Mouse (Mus musculus) limb, embryonic 11.5 days (tissue): ENCODE measurements around the gene Dop1b. TPM values are rescaled to one million over a fixed set of nuclear protein-coding genes. Genes with fewer than 3 reads are reported as not detected.
A peak's percentile ranks its signal among the peaks of the same experiment; 100 is the strongest.

Experiments
- ATAC-seq: fragments of 200-750 bp; cut with Nextera tagmentation; 2 replicates; pipeline ENCODE4 v1.8.0; 2017; ENCODE audit warnings: low read depth; ENCODE audit not compliant: insufficient number of reproducible peaks, low FRiP score, low TSS enrichment
- DNase-seq: peaks from one replicate; pipeline ENCODE4 v3.0.0-alpha.2; 2015; ENCODE audit warnings: low spot score
- H3K27ac ChIP-seq: fragments of 300-500 bp; sonication (generic); replicated peaks from 2 replicates; pipeline ENCODE4 v1.5.1; 2014; ENCODE audit warnings: low read depth, mild to moderate bottlenecking, low read length
- H3K27me3 ChIP-seq: fragments of 300-500 bp; sonication (generic); 2 replicates; pipeline ENCODE4 v1.6.1; 2014; ENCODE audit warnings: mild to moderate bottlenecking, low read length, mixed read lengths; ENCODE audit not compliant: control insufficient read depth, insufficient read depth
- H3K36me3 ChIP-seq: fragments of 300-500 bp; sonication (generic); 2 replicates; pipeline ENCODE4 v1.6.1; 2014; ENCODE audit warnings: mild to moderate bottlenecking, low read length, moderate library complexity, mixed read lengths; ENCODE audit not compliant: control insufficient read depth, insufficient read depth
- H3K4me1 ChIP-seq: fragments of 300-500 bp; sonication (generic); 2 replicates; pipeline ENCODE4 v1.6.1; 2014; ENCODE audit warnings: low read length, mixed read lengths; ENCODE audit not compliant: control insufficient read depth, insufficient read depth
- H3K4me2 ChIP-seq: fragments of 300-500 bp; sonication (generic); 2 replicates; pipeline ENCODE4 v1.6.1; 2014; ENCODE audit warnings: low read depth, mild to moderate bottlenecking, moderate library complexity; ENCODE audit not compliant: severe bottlenecking
- H3K4me3 ChIP-seq: fragments of 300-500 bp; sonication (generic); 2 replicates; pipeline ENCODE4 v1.5.1; 2014; ENCODE audit warnings: low read depth, low read length
- H3K9ac ChIP-seq: fragments of 300-500 bp; sonication (generic); 2 replicates; pipeline ENCODE4 v1.6.1; 2014; ENCODE audit warnings: mild to moderate bottlenecking, low read length
- H3K9me3 ChIP-seq: fragments of 300-500 bp; sonication (generic); 2 replicates; pipeline ENCODE4 v1.6.1; 2016; ENCODE audit warnings: low read length; ENCODE audit not compliant: control insufficient read depth
- whole genome bisulfite sequencing: fragments of 180-500 bp; shearing (Covaris S2); extraction: QIAGEN DNeasy Blood & Tissue Kit; methylation state at CpG from one replicate; pipeline ENCODE4 v1.1.7; 2014; 5-methylcytosine and 5-hydroxymethylcytosine counted together
- polyA plus RNA-seq: library from polyadenylated mRNA; unstranded; fragments of >200 nt; fragmentation: Nextera tagmentation; extraction: Ambion mirVana; gene quantifications from 2 replicates; pipeline ENCODE4 v1.2.1, GENCODE M21; 2014

The Dop1b gene
- polyA plus RNA-seq, 1 experiment from 2014 or later, result 7.2 TPM

DNA sequence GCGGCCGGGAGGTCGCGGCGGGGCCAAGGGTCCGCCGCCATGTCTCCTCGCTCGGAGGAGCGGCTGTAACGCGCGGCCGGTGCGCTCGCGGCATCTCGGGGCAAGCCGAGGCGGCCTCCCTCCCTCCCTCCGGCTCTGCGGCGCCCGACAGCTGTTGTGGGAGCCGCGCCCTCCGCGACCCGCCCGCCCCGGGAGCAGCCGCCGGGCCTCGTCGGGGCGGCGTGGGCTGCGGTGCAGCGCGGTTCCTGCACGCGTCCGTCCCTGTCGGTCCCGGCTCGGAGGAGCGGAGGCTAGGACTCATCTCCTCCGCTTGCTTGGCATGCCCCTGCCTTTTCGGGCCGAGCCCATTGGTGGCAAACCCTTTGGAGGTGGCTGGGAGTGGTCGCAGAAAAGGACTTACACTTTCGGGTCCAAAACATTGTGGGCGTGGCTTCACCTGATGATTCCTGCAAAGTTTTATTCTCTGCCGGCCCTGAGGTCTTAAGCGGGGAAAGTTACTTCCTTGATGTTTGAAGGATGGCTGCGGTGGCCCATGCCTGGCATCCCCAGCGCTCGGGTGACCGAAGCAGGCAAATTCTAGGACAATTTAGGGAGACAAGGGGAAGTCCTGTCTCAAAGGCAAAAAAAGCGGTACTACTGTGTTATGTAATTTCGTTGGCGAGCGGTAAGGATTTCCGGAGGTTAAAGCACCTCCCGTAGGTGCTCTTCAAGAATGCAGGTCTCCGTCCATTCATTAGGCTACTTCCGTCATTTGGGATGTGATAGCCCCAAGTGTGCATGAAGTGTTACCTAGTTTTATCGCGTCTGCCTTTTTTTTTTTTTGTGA, 121.0 kb downstream of the Dop1b start:
- peak overlapping the region; percentile 92 for H3K27ac ChIP-seq
- peak overlapping the region; percentile 94 for H3K9ac ChIP-seq
- H3K4me1 ChIP-seq, result no peaks in the 10 kb centered on the region
- peak overlapping the region; percentile 77 for H3K4me2 ChIP-seq
- H3K36me3 ChIP-seq, result no peaks in the 10 kb centered on the region
- H3K9me3 ChIP-seq, result no peaks in the 10 kb centered on the region
- under 1% methylated on average over 61 of the region's 69 CpGs for WGBS
- H3K4me3 ChIP-seq, result peak overlapping the region; percentile 81
- DNase-seq, result peak; percentile 72
- peak; percentile 49; the same call in 1 of the 2 replicates for ATAC-seq
- no peaks in the 10 kb centered on the region for H3K27me3 ChIP-seq

DNA sequence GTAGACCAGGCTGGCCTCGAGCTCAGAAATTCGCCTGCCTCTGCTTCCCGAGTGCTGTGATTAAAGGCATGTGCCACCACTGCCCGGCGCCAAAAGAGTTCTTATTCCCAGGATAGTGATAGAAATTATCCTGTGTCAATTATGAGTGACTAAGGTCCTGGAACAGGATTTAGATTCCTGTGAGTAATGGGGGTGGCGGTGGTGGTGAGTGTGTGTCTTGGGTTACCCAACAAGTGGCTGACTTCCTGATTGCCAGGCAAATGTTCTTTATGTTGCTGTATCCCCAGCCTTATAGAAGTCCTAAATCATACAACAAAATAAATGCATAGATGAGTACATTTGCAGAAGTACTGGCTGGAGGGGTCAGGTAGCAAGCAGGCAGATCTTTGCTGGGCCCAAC, 121.8 kb downstream of the Dop1b start:
- no peak for ATAC-seq
- Histone ChIP-seq H3K27ac (no peak overlapping the region), H3K27me3 (no peaks in the 10 kb centered on the region), H3K9ac (no peak overlapping the region), H3K4me1 (no peaks in the 10 kb centered on the region), H3K4me3 (peak overlapping the region; percentile 81; the same call in 1 of the 2 replicates), H3K9me3 (no peaks in the 10 kb centered on the region), H3K4me2 (peak overlapping the region; percentile 77; the same call in 1 of the 2 replicates), H3K36me3 (no peaks in the 10 kb centered on the region)
- no peak for DNase-seq
- whole genome bisulfite sequencing, result 90% methylated on average over 6 of the region's 6 CpGs

DNA sequence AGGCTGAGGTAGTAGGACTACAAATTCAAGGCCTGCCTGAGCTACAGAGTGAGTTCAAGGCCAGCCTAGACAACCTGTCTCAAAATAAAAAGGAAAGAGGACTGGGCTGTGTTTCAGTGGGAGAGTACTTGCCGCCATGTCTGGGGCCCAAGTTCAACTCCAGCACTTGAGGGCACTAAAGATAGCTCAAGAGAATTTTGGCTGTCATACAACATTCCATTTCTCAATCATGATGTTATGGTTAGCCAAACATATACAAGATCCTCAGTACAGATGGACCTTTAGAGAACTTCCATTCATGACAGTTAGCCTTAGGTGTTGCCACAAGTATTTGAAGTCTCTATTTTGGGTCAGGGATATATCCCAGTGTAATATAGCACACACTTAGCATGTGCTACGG, 122.4 kb downstream of the Dop1b start:
- no peaks in the 10 kb centered on the region for H3K36me3 ChIP-seq
- WGBS, result 95% methylated on average over 2 of the region's 2 CpGs
- H3K4me3 ChIP-seq, result no peak overlapping the region
- DNase-seq (no peak), ATAC-seq (no peak)
- H3K4me1 ChIP-seq, result no peaks in the 10 kb centered on the region
- no peak overlapping the region for H3K4me2 ChIP-seq
- H3K27me3 ChIP-seq, result no peaks in the 10 kb centered on the region
- H3K9ac ChIP-seq, result no peak overlapping the region
- H3K9me3 ChIP-seq, result no peaks in the 10 kb centered on the region
- no peak overlapping the region for H3K27ac ChIP-seq

DNA sequence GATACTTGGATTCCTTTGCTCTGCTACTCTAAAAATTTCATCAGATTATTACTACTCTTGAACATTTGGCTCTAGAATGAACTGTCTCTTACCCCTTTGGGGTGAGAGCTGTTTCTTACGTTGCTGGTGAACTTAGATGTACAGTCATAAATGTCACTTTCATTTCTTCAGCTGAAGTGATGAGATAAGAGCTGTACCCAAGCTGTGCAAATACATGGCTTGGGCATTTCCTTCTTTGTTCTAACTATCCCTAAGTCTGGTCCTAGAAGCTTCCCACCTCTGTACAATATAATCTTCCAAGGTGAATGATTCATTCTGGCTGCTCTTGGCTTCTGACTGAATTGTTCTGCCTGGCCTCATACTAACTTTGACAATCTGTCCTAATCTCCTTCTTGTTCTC, 127.3 kb downstream of the Dop1b start:
- H3K9ac ChIP-seq, result no peak overlapping the region
- no peak overlapping the region for H3K4me3 ChIP-seq
- H3K27ac ChIP-seq, result no peak overlapping the region
- no peaks in the 10 kb centered on the region for H3K36me3 ChIP-seq
- no peaks in the 10 kb centered on the region for H3K9me3 ChIP-seq
- no peaks in the 10 kb centered on the region for H3K27me3 ChIP-seq
- no peaks in the 10 kb centered on the region for H3K4me1 ChIP-seq
- WGBS, result 87% methylated on average over 1 of the region's 1 CpGs
- no peak overlapping the region for H3K4me2 ChIP-seq
- no peak for DNase-seq
- ATAC-seq, result no peak

DNA sequence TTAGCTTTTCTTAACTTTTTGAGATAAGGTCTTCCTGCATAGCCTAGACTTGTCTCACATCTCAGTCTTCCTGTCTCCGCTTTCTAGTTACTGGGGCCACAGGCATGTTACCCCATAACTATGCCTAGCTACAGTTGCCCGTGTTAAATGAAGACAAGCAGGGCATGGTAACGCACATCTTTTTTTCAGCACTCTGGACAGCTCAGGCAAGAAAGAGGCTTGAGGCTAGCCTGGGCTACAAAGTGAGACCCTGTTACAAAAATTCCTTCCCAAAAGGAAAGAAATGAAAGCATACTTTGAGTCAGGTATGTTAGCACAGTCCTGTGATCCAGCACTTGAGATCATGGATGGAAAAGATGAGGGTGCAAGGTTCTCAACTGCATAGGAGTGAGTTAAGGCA, 138.8 kb downstream of the Dop1b start:
- Histone ChIP-seq H3K9ac (no peak overlapping the region), H3K27me3 (no peaks in the 10 kb centered on the region), H3K4me1 (no peaks in the 10 kb centered on the region), H3K36me3 (peaks cover 19% of the 10 kb centered on the region), H3K27ac (no peak overlapping the region), H3K4me2 (no peak overlapping the region), H3K9me3 (no peaks in the 10 kb centered on the region), H3K4me3 (no peak overlapping the region)
- ATAC-seq (no peak), DNase-seq (no peak)
- WGBS, result 95% methylated on average over 3 of the region's 3 CpGs

DNA sequence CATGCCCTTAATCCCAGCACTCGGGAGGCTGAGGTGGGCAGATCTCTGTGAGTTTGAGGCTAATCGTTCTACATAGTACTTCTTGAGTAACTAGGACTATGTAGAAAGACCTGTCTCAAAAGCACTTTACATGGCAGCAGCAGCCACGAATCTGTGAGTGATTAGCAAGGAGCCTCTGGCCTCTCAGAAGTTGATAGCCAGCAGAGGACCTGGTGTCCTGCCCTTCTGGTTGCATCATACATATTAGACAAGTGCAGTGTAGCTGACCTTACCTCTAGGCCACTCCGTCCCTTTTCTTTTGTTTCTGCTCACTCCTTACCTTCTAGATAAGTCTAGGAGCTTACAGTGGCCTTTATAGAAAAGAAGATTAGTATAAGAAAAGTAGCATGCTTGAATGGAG, 148.3 kb downstream of the Dop1b start:
- Histone ChIP-seq H3K4me1 (no peaks in the 10 kb centered on the region), H3K36me3 (peaks cover 19% of the 10 kb centered on the region), H3K27ac (no peak overlapping the region), H3K27me3 (no peaks in the 10 kb centered on the region), H3K4me2 (no peak overlapping the region), H3K9me3 (no peaks in the 10 kb centered on the region), H3K4me3 (no peak overlapping the region), H3K9ac (no peak overlapping the region)
- 94% methylated on average over 4 of the region's 4 CpGs for WGBS
- no peak for ATAC-seq
- DNase-seq, result no peak

Other genes starting within 250 kb of the Dop1b start
- gene Setd4, start 107.8 kb upstream of the Dop1b start, polyA plus RNA-seq, result 15.2 and 19.0 TPM in 2 replicates
- 119 and 129 TPM in 2 replicates for gene Cbr1, start 106.1 kb upstream of the Dop1b start, polyA plus RNA-seq
- not detected in 2 replicates for gene Gm5678, start 83.8 kb upstream of the Dop1b start, polyA plus RNA-seq
- gene Cbr3, start 28.7 kb upstream of the Dop1b start, polyA plus RNA-seq, result 0.96 and 1.3 TPM in 2 replicates
- 29.3 and 34.2 TPM in 2 replicates for gene Morc3, start 120.2 kb downstream of the Dop1b start, polyA plus RNA-seq
- 120 and 121 TPM in 2 replicates for gene Chaf1b, start 172.0 kb downstream of the Dop1b start, polyA plus RNA-seq